Mouse (Mus musculus) liver, postnatal 0 days (tissue): ENCODE measurements at regions not wholly inside any gene's neighbourhood (a gene's known extent, or its start where the extent isn't known, plus 50 kb on each side); places are given as distances from the start of the nearest gene placed in this dataset.

Experiments used
- ATAC-seq: fragments of 200-750 bp; cut with Nextera tagmentation; 2 replicates; pipeline ENCODE4 v1.8.0; 2017; ENCODE audit warnings: mild to moderate bottlenecking, moderate library complexity
- DNase-seq: peaks from one replicate; pipeline ENCODE4 v3.0.0-alpha.2; 2016
- H3K27ac ChIP-seq: fragments of 300-500 bp; sonication (generic); 2 replicates; pipeline ENCODE4 v1.5.1; 2014; ENCODE audit warnings: antibody characterized with exemption, moderate library complexity, mild to moderate bottlenecking, low read depth
- H3K27me3 ChIP-seq: fragments of 300-500 bp; sonication (generic); 2 replicates; pipeline ENCODE4 v1.6.1; 2014; ENCODE audit warnings: low read length, control low read depth, mixed read lengths; ENCODE audit not compliant: insufficient read depth
- H3K36me3 ChIP-seq: fragments of 300-500 bp; sonication (generic); replicated peaks from 2 replicates; pipeline ENCODE4 v1.6.1; 2014; ENCODE audit warnings: mild to moderate bottlenecking, control low read depth, low read length, moderate library complexity, mixed read lengths; ENCODE audit not compliant: insufficient read depth
- H3K4me1 ChIP-seq: fragments of 300-500 bp; sonication (generic); 2 replicates; pipeline ENCODE4 v1.6.1; 2014; ENCODE audit warnings: antibody characterized with exemption, mild to moderate bottlenecking, control low read depth; ENCODE audit not compliant: insufficient read depth
- H3K4me2 ChIP-seq: fragments of 300-500 bp; sonication (generic); 2 replicates; pipeline ENCODE4 v1.6.1; 2014; ENCODE audit warnings: low read depth, mild to moderate bottlenecking, low read length, moderate library complexity, mixed read lengths
- H3K4me3 ChIP-seq: fragments of 300-500 bp; sonication (generic); 2 replicates; pipeline ENCODE4 v1.5.1; 2014; ENCODE audit warnings: low read depth, low read length
- H3K9ac ChIP-seq: fragments of 300-500 bp; sonication (generic); replicated peaks from 2 replicates; pipeline ENCODE4 v1.6.1; 2014; ENCODE audit warnings: mild to moderate bottlenecking, moderate library complexity
- H3K9me3 ChIP-seq: fragments of 300-500 bp; sonication (generic); 2 replicates; pipeline ENCODE4 v1.6.1; 2016; ENCODE audit warnings: mild to moderate bottlenecking, control low read depth, low read length, mixed read lengths
- CTCF ChIP-seq: sonication (generic); IDR thresholded peaks from 2 replicates; pipeline ENCODE4 v1.5.1; 2016; ENCODE audit warnings: antibody characterized with exemption, low read depth
- EP300 ChIP-seq: IDR thresholded peaks from 2 replicates; pipeline ENCODE4 v1.6.1; 2016; ENCODE audit warnings: antibody characterized with exemption, low read depth, mild to moderate bottlenecking
- WGBS: fragments of 180-500 bp; shearing (Covaris S2); extraction: QIAGEN DNeasy Blood & Tissue Kit; methylation state at CpG from one replicate; pipeline ENCODE4 v1.1.7; 2014; ENCODE audit not compliant: insufficient replicate concordance; 5-methylcytosine and 5-hydroxymethylcytosine counted together

DNA sequence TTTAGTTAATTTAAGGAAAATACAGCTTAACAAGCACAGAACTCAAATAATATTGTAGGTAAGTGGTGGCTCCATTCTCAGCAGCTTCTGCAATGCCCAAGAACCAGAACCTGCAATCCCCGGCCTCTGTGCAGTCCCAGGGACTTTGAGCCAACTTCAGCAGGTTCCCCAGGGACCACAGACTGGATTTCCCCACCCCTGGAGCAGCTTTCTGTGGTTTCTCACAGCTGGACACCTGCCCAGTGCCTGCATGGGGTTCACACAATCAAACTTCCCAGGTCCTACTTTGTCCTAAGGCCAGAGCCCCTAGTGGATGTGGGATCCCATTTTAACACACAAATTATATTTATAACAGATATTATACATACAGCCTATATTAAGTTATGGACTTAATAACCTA lies 287.6 kb upstream of the Gm21293 start:
- H3K9me3 ChIP-seq = no peaks in the 10 kb centered on the region
- ATAC-seq = no peak
- no peak overlapping the region for H3K9ac ChIP-seq
- no peaks in the 10 kb centered on the region for H3K4me1 ChIP-seq
- H3K27me3 ChIP-seq = no peaks in the 10 kb centered on the region
- no peak overlapping the region for H3K4me3 ChIP-seq
- DNase-seq = no peak
- 72% methylated on average over 1 of the region's 1 CpGs for WGBS
- no peak overlapping the region for H3K4me2 ChIP-seq
- H3K27ac ChIP-seq = no peak overlapping the region
- H3K36me3 ChIP-seq = no peaks in the 10 kb centered on the region
- TF ChIP-seq EP300 (no peak), CTCF (no peak)

- ATAC-seq (no peak), DNase-seq (no peak)
- WGBS = 62% methylated on average over 1 of the region's 1 CpGs
Measured at GRCm38 (mm10) chr10:103860890-103861289, 281.9 kb upstream of the Gm21293 start.

GRCm38 (mm10) chr10:103862120-103862519 lies 280.7 kb upstream of the Gm21293 start:
- Histone ChIP-seq H3K27me3 (no peaks in the 10 kb centered on the region), H3K27ac (no peak overlapping the region), H3K4me3 (no peak overlapping the region), H3K36me3 (no peaks in the 10 kb centered on the region), H3K9me3 (no peaks in the 10 kb centered on the region), H3K4me2 (no peak overlapping the region), H3K4me1 (no peaks in the 10 kb centered on the region), H3K9ac (no peak overlapping the region)
- WGBS = 71% methylated on average over 2 of the region's 2 CpGs
- TF ChIP-seq EP300 = no peak
- no peak for DNase-seq
- ATAC-seq = no peak

More at GRCm38 (mm10) chr10:103860890-103861289, 281.9 kb upstream of the Gm21293 start:
- no peak overlapping the region for H3K9ac ChIP-seq
- no peak for TF ChIP-seq CTCF
- no peaks in the 10 kb centered on the region for H3K9me3 ChIP-seq
- no peaks in the 10 kb centered on the region for H3K27me3 ChIP-seq
- no peak overlapping the region for H3K4me2 ChIP-seq
- H3K4me1 ChIP-seq = no peaks in the 10 kb centered on the region
- H3K27ac ChIP-seq = no peak overlapping the region
- H3K4me3 ChIP-seq = no peak overlapping the region
- no peaks in the 10 kb centered on the region for H3K36me3 ChIP-seq

GRCm38 (mm10) chr10:103863909-103864308 lies 278.9 kb upstream of the Gm21293 start:
- H3K27me3 ChIP-seq = no peaks in the 10 kb centered on the region
- no peak overlapping the region for H3K4me3 ChIP-seq
- ATAC-seq (no peak), DNase-seq (no peak)
- H3K4me1 ChIP-seq = no peaks in the 10 kb centered on the region
- no peaks in the 10 kb centered on the region for H3K36me3 ChIP-seq
- H3K9ac ChIP-seq = no peak overlapping the region
- H3K4me2 ChIP-seq = no peak overlapping the region
- no peak for TF ChIP-seq CTCF
- H3K9me3 ChIP-seq = no peaks in the 10 kb centered on the region
- WGBS = 65% methylated on average over 3 of the region's 3 CpGs
- no peak overlapping the region for H3K27ac ChIP-seq

DNA sequence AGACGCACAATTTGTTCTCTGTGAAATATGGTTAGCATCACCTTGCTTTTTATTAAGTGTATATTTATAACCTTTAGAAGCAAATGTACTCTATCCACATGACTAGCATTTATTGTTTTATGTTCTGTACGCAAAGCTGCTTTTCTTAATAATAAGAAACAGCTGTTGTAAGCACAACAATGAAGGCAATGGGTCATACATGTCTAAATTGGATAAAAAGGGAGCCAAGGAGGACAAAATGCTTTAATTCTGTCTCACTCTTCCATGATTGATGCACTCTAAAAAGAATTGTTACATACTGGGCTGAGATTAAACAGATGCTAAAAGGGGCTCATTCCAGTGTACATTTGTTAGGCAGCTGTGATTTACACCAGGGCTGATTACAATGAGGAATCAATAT lies 232.7 kb upstream of the Gm21293 start:
- no peak for ATAC-seq
- no peak overlapping the region for H3K4me3 ChIP-seq
- no peak overlapping the region for H3K4me2 ChIP-seq
- no peak overlapping the region for H3K27ac ChIP-seq
- no peaks in the 10 kb centered on the region for H3K27me3 ChIP-seq
- H3K4me1 ChIP-seq = no peaks in the 10 kb centered on the region
- no peak for DNase-seq
- no peaks in the 10 kb centered on the region for H3K36me3 ChIP-seq
- H3K9me3 ChIP-seq = no peaks in the 10 kb centered on the region
- no peak for TF ChIP-seq EP300
- no peak for TF ChIP-seq CTCF
- WGBS = 71% methylated on average over 2 of the region's 2 CpGs
- no peak overlapping the region for H3K9ac ChIP-seq

- DNase-seq (no peak), ATAC-seq (no peak)
- Histone ChIP-seq H3K4me2 (no peak overlapping the region), H3K4me3 (no peak overlapping the region), H3K27ac (no peak overlapping the region), H3K9me3 (no peaks in the 10 kb centered on the region), H3K36me3 (no peaks in the 10 kb centered on the region), H3K4me1 (no peaks in the 10 kb centered on the region), H3K27me3 (no peaks in the 10 kb centered on the region), H3K9ac (no peak overlapping the region)
- TF ChIP-seq EP300 = no peak
- no peak for TF ChIP-seq CTCF
- WGBS = 62% methylated on average over 4 of the region's 4 CpGs
Measured at GRCm38 (mm10) chr10:103958183-103958582, 184.6 kb upstream of the Gm21293 start.

DNA sequence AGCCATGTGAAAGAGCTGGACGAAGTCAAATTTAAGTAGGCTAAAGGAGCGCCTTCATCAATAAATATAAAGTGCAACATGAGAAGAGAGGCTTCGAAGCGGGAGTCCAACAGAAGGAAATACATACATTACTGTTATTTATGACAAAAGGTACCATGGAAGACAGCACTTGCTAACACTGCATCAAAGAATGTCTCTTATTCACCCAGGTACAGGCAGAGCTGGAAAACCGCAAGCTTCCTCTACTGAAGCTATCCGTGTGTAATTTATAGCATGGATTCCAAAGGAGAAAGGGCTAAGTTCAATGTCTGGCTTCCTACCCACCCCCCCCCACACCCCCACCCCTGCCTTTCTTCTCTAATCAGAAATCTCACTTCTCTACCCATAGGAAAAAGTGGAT lies 166.7 kb upstream of the Gm21293 start:
- no peak overlapping the region for H3K9ac ChIP-seq
- no peak overlapping the region for H3K4me3 ChIP-seq
- H3K36me3 ChIP-seq = no peaks in the 10 kb centered on the region
- 86% methylated on average over 6 of the region's 6 CpGs for WGBS
- no peak for ATAC-seq
- H3K9me3 ChIP-seq = no peaks in the 10 kb centered on the region
- no peak overlapping the region for H3K4me2 ChIP-seq
- DNase-seq = no peak
- H3K27ac ChIP-seq = no peak overlapping the region
- H3K27me3 ChIP-seq = no peaks in the 10 kb centered on the region
- H3K4me1 ChIP-seq = no peaks in the 10 kb centered on the region
- TF ChIP-seq EP300 (no peak), CTCF (no peak)
